Mouse (Mus musculus): ENCODE measurements around the gene Gm45713. TPM values are rescaled to one million over a fixed set of nuclear protein-coding genes. Genes with fewer than 3 reads are reported as not detected.

Gene Gm45713
- total RNA-seq, 2 experiments from 2014 or later, result not detected

DNA sequence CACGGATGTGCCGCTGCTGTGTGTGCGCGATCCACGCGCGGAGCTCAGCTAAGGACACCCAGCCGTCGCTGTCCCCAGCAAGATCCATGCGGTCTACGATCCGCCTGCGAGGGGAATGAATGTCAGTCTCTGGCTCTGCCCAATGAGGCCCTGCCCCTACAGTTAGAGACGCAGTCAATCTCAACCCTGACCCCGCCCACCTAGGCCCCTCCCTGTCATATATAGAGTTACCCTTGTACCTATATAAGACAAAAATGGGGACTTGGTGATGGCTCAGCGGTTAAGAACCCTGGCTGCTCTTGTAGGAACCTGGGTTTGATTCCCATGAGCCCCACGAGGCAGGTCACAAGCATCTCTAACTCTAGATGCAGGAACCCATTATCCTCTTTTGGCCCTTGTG is 47.4 kb downstream of the Gm45713 start:
- intact Hi-C loops (cut with DNase I), result no loop called here

DNA sequence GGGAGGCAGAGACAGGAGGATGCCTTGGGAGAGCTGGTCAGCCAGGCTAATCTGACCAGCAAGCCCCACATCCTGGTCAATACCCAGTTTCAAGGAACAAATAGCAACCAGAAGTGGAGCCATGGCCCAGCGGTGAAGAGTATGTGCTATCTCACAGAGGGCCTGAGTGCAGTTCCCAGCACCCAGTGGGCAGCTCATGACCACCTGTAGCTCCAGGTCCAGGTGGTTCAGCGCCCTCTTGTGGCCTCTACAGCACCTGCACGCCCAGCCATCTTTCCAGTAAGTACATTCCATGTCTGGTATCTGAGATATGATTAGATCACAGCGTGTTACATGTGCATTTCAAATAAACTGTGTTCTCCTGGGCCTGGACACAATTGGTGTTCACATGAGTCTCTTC is 49.9 kb downstream of the Gm45713 start:
- intact Hi-C loops (cut with DNase I), result no loop called here
- TF ChIP-seq CTCF (IDR thresholded peaks at IDR 0.05), result no peak; the same call in 1 of the 2 replicates
- no peak for DNase-seq (ENCODE audit: extremely low spot score in 1 of 2, low spot score in 2 of 2)
- H3K27ac ChIP-seq, result no peak overlapping the region
- H3K4me3 ChIP-seq, result no peak overlapping the region

More for the DNA sequence above, 47.4 kb downstream of the Gm45713 start:
- no peak for TF ChIP-seq CTCF (IDR thresholded peaks at IDR 0.05)
- no peak overlapping the region for H3K27ac ChIP-seq
- H3K4me3 ChIP-seq, result no peak overlapping the region
- DNase-seq (ENCODE audit: extremely low spot score in 1 of 2, low spot score in 2 of 2), result no peak

DNA sequence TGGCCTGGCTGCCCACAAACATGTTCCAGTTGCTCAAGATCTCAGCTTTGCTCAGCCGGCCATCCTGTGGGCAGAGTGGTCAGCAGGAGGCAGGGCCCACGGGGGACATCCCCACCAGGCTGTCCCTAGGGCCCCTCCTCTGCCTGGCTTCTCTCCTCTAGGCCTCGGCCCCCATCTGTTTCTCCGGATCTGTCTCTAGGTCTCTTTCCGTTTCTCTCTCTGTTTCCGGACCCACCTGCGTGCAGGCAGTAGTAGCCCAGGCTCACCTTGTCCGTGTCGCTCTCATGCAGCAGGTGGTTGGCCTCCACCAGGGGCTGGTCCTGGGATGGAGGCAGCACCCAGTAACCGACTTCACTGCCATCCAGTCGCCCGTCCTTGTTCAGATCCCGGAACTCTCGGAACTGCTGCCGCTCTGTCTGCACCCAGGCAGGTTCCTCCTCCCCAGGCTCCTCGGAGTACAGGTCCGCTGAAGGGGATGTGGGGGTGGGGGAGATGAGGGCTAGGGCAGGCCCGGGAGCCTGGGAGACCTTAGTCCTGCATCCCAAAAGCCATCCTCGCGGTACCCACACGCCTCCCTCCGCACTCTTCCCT is 52.6 kb downstream of the Gm45713 start:
- DNase-seq (ENCODE audit: extremely low spot score in 1 of 2, low spot score in 2 of 2), result no peak
- no peak overlapping the region for H3K4me3 ChIP-seq
- intact Hi-C loops (cut with DNase I), result loop anchor here (5.0 kb wide), 1 partner anchor 214 kb away; no protein-coding TSS in a partner anchor
- peak overlapping the region; percentile 19; the same call in 1 of the 2 replicates for H3K27ac ChIP-seq
- no peak for TF ChIP-seq CTCF (IDR thresholded peaks at IDR 0.05)

DNA sequence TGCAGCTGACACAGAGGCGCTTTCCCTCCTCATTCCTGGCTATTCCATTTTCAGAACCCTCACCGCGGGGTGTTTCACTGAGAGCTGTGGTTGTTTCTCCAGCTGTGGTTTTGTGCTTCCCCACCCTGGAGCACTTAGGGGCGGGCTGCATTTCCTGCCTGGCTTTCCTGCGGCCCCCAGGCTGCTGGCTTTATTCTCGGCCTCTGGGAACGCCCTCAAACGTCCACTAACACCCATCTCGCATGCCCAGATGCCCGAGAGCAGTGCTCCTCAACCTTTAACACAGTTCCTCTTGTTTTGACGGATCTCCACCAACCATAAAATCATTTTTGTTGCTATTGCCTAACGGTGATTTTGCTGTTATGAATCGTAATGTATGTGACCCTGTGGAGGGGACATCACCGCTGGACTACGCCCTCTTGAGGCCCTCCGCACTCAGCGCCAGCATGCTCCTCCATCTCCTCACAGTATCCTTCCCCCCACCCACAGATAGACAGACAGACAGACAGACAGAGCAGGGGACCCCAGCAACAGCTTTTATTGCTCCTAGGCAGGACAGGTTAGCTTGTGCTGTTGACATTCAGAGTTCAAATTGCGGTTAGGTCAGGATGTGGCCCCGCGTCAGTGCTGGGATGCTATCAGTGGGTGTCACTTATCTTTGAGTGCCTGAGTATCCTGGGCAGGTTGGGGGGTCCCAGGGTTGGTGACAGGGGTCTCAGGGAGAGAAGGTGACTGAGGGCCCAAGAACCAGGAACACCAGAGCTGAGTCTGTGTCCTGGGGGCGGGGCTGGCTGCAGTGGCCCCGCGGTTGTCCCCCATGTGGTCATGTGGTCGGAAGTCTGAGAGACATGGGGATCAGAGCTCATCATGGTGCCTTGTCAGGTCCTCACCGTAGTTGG is 53.4 kb downstream of the Gm45713 start:
- intact Hi-C loops (cut with DNase I), result loop anchor here (5.0 kb wide), 1 partner anchor 215 kb away; no protein-coding TSS in a partner anchor
- Histone ChIP-seq H3K4me3 (no peak overlapping the region), H3K27ac (peak overlapping the region; percentile 70)
- no peak for DNase-seq (ENCODE audit: extremely low spot score in 1 of 2, low spot score in 2 of 2)
- no peak; the same call in 1 of the 2 replicates for TF ChIP-seq CTCF (IDR thresholded peaks at IDR 0.05)

GRCm38 (mm10) chr7:45081016-45081415 is 55.0 kb downstream of the Gm45713 start:
- intact Hi-C loops (cut with DNase I), result loop anchor here (2.0 to 5.0 kb wide), 2 partner anchors 48 to 216 kb away; partner anchors contain the start of gene Rpl13a
- DNase-seq (ENCODE audit: extremely low spot score in 1 of 2, low spot score in 2 of 2), result no peak
- no peak overlapping the region for H3K27ac ChIP-seq

GRCm38 (mm10) chr7:45079856-45080255 is 56.2 kb downstream of the Gm45713 start:
- H3K27ac ChIP-seq, result 0 out of 2 replicates have a peak overlapping the region, but pooled peaks have one; percentile 28
- no peak overlapping the region for H3K4me3 ChIP-seq
- intact Hi-C loops (cut with DNase I), result loop anchor here (1.0 to 5.0 kb wide), 3 partner anchors 49 to 217 kb away; partner anchors contain the start of genes Flt3l, Gm45713 and Rpl13a
- peak; percentile 85 to 93 for DNase-seq (ENCODE audit: extremely low spot score in 1 of 2, low spot score in 2 of 2)
- peak; percentile 85 for TF ChIP-seq CTCF (IDR thresholded peaks at IDR 0.05)

More at GRCm38 (mm10) chr7:45081016-45081415, 55.0 kb downstream of the Gm45713 start:
- TF ChIP-seq CTCF (IDR thresholded peaks at IDR 0.05), result no peak
- H3K4me3 ChIP-seq, result no peak overlapping the region

DNA sequence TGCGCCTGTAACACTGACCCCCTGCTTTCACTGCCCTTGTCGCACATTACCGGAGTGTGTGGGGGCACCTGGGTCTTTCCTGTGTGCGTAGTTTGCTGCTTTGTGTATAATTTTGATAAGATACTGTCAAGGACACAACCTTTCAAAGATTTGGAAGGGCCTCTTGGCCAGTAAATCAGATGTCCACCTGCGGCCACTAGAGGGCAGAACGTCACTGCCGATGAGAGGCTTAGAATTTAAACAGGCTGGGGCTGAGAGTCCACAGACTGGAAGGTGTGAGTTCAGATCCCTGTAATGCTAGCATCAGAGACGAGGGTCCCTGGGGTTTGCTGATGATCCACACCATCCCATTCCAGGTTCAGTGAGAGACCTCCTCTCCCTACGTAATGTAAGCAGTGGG is 57.5 kb downstream of the Gm45713 start:
- H3K4me3 ChIP-seq, result no peak overlapping the region
- intact Hi-C loops (cut with DNase I), result no loop called here
- no peak overlapping the region for H3K27ac ChIP-seq
- peak; percentile 50 to 67 for DNase-seq (ENCODE audit: extremely low spot score in 1 of 2, low spot score in 2 of 2)
- peak; percentile 80 for TF ChIP-seq CTCF (IDR thresholded peaks at IDR 0.05)

- DNase-seq (ENCODE audit: extremely low spot score in 1 of 2, low spot score in 2 of 2), result no peak
- Histone ChIP-seq H3K27ac (no peak overlapping the region), H3K4me3 (no peak overlapping the region)
- intact Hi-C loops (cut with DNase I), result no loop called here
- TF ChIP-seq CTCF (IDR thresholded peaks at IDR 0.05), result no peak
Measured at GRCm38 (mm10) chr7:45077829-45078228, 58.2 kb downstream of the Gm45713 start.

GRCm38 (mm10) chr7:45077322-45077721 is 58.7 kb downstream of the Gm45713 start:
- intact Hi-C loops (cut with DNase I), result no loop called here

GRCm38 (mm10) chr7:45076501-45076900 is 59.5 kb downstream of the Gm45713 start:
- intact Hi-C loops (cut with DNase I), result no loop called here
- TF ChIP-seq CTCF (IDR thresholded peaks at IDR 0.05), result no peak
- Histone ChIP-seq H3K4me3 (no peak overlapping the region), H3K27ac (no peak overlapping the region)
- DNase-seq (ENCODE audit: extremely low spot score in 1 of 2, low spot score in 2 of 2), result no peak

More at GRCm38 (mm10) chr7:45077322-45077721, 58.7 kb downstream of the Gm45713 start:
- Histone ChIP-seq H3K27ac (no peak overlapping the region), H3K4me3 (no peak overlapping the region)
- DNase-seq (ENCODE audit: extremely low spot score in 1 of 2, low spot score in 2 of 2), result no peak
- no peak for TF ChIP-seq CTCF (IDR thresholded peaks at IDR 0.05)

Small RNA genes within 50 kb of the gene (microRNA-seq; reads per million reads assigned to microRNA genes)
- gene Mir150 (1,111 to 1,418 reads per million in 2 experiments), gene Mir5121 (5.7 to 17.3 reads per million in 2 experiments), gene Mir7055 (0.97 to 1.2 reads per million in 2 experiments)

Other genes starting within 250 kb of the Gm45713 start
- 10 to 100 TPM; 96.1 to 98.5 TPM for gene Med25, start 243.5 kb downstream of the Gm45713 start, total RNA-seq (2021)
- 10 to 100 TPM; 23.4 to 24.1 TPM for gene Fuz, start 240.2 kb downstream of the Gm45713 start, total RNA-seq (2021)
- 100 to 1,000 TPM; 327 to 331 TPM for gene Ap2a1, start 206.7 kb downstream of the Gm45713 start, total RNA-seq (2021)
- 1 to 10 TPM; 2.8 to 3.0 TPM for gene Tsks, start 193.0 kb downstream of the Gm45713 start, total RNA-seq (2021)
- gene Cpt1c, start 161.4 kb downstream of the Gm45713 start, total RNA-seq (2021), result 100 to 1,000 TPM in 1 of 2 experiments, 10 to 100 TPM in 1; 97.9 to 102 TPM
- 100 to 1,000 TPM; 143 to 150 TPM for gene Prmt1, start 149.7 kb downstream of the Gm45713 start, total RNA-seq (2021)
- 10 to 100 TPM; 36.4 to 36.9 TPM for gene Irf3, start 138.6 kb downstream of the Gm45713 start, total RNA-seq (2021)
- gene Bcl2l12, start 137.5 kb downstream of the Gm45713 start, total RNA-seq (2021), result 1 to 10 TPM; 3.0 to 3.8 TPM
- 100 to 1,000 TPM; 170 to 181 TPM for gene Scaf1, start 119.9 kb downstream of the Gm45713 start, total RNA-seq (2021)
- gene Rras, start 118.3 kb downstream of the Gm45713 start, total RNA-seq (2021), result 10 to 100 TPM; 11.8 to 12.2 TPM
- gene Prr12, start 83.3 kb downstream of the Gm45713 start, total RNA-seq (2021), result 10 to 100 TPM; 70.0 to 73.4 TPM
- gene Nosip, start 73.8 kb downstream of the Gm45713 start, total RNA-seq (2021), result 10 to 100 TPM; 53.6 to 55.6 TPM
- 10 to 100 TPM in 1 of 2 experiments, 1 to 10 TPM in 1; 9.0 to 10.4 TPM for gene Prrg2, start 73.6 kb downstream of the Gm45713 start, total RNA-seq (2021)
- 1 to 10 TPM; 4.9 to 5.6 TPM for gene Rcn3, start 44.0 kb downstream of the Gm45713 start, total RNA-seq (2021)
- 10 to 100 TPM; 16.7 to 23.4 TPM for gene Fcgrt, start 32.4 kb downstream of the Gm45713 start, total RNA-seq (2021)
- gene Rps11, start 11.8 kb downstream of the Gm45713 start, total RNA-seq (2021), result 100 to 1,000 TPM; 421 to 444 TPM
- gene Rpl13a, start 7.5 kb downstream of the Gm45713 start, total RNA-seq (2021), result 100 to 1,000 TPM; 695 to 716 TPM
- 1 to 10 TPM; 6.7 to 8.8 TPM for gene Flt3l, start 201 bp upstream of the Gm45713 start, total RNA-seq (2021)
- gene Pih1d1, start 18.1 kb upstream of the Gm45713 start, total RNA-seq (2021), result 10 to 100 TPM; 47.6 to 48.4 TPM
- 10 to 100 TPM; 15.9 to 23.1 TPM for gene Aldh16a1, start 18.4 kb upstream of the Gm45713 start, total RNA-seq (2021)
- gene Slc17a7, start 27.7 kb upstream of the Gm45713 start, total RNA-seq (2021), result 1,000 to 10,000 TPM; 1,255 to 1,327 TPM
- under 1 TPM in 1 of 2 experiments, not detected in 1; 0.29 TPM for gene Gfy, start 43.3 kb upstream of the Gm45713 start, total RNA-seq (2021)
- not detected for gene Pth2, start 44.8 kb upstream of the Gm45713 start, total RNA-seq (2021)
- 1 to 10 TPM; 6.7 to 7.5 TPM for gene Ccdc155, start 68.7 kb upstream of the Gm45713 start, total RNA-seq (2021)
- gene Dkkl1, start 75.9 kb upstream of the Gm45713 start, total RNA-seq (2021), result 10 to 100 TPM; 32.4 to 33.5 TPM
- 1 to 10 TPM; 3.9 to 4.1 TPM for gene Tead2, start 79.5 kb upstream of the Gm45713 start, total RNA-seq (2021)
- 1 to 10 TPM; 4.2 to 5.4 TPM for gene Cd37, start 102.9 kb upstream of the Gm45713 start, total RNA-seq (2021)
- 1 to 10 TPM; 1.9 to 2.4 TPM for gene Slc6a16, start 104.9 kb upstream of the Gm45713 start, total RNA-seq (2021)
- under 1 TPM in 1 of 2 experiments, not detected in 1; 0.23 TPM for gene Slc6a21, start 141.3 kb upstream of the Gm45713 start, total RNA-seq (2021)
- gene Trpm4, start 197.5 kb upstream of the Gm45713 start, total RNA-seq (2021), result 10 to 100 TPM; 18.5 to 24.6 TPM
- gene Hrc, start 199.1 kb upstream of the Gm45713 start, total RNA-seq (2021), result under 1 TPM; 0.23 to 0.61 TPM
- 100 to 1,000 TPM; 156 to 159 TPM for gene Ppfia3, start 230.8 kb upstream of the Gm45713 start, total RNA-seq (2021)
- gene Lin7b, start 234.4 kb upstream of the Gm45713 start, total RNA-seq (2021), result 100 to 1,000 TPM; 156 to 178 TPM

All from left cerebral cortex, adult 2 months (tissue).